28 mouse cellular contexts compared by ENCODE assay signal in genomic region chr12:76685647-76686046, GRCm38 (mm10). TPM values are rescaled to one million over a fixed set of nuclear protein-coding genes. Genes with fewer than 3 reads are reported as not detected.
DNase-seq lines count a peak whose midpoint lies in the region; ATAC-seq and TF ChIP-seq lines count a peak whose summit lies in the region.
"Had no signal": no experiment of that assay in that cellular context is flagged by ENCODE, and none has a peak within 500 bp of the region (broad histone marks: within the 10 kb centered on the region; RNA-seq: fewer than 3 reads in every experiment).

No protein-coding gene starts in this region.

- H3K27ac ChIP-seq in cerebellum, adult 2 months (ENCODE audit: insufficient read depth, low read length) = peak overlapping the region; percentile 98
- H3K27ac ChIP-seq in liver, embryonic 12.5 days = peak overlapping the region; percentile 17; the same call in 1 of the 2 replicates
- H3K27ac ChIP-seq in liver, embryonic 11.5 days (ENCODE audit: low read depth, low read length) = no peak overlapping the region
- H3K27ac ChIP-seq: embryonic facial prominence, embryonic 12.5 days; embryonic facial prominence, embryonic 15.5 days; forebrain, embryonic 10.5 days; forebrain, embryonic 13.5 days; heart, adult 2 months; heart, embryonic 15.5 days; hindbrain, embryonic 10.5 days; hindbrain, embryonic 13.5 days; intestine, embryonic 15.5 days had no signal

- peak overlapping the region; percentile 30 for H3K4me2 ChIP-seq in liver, embryonic 12.5 days
- no peak overlapping the region; the same call in 1 of the 2 replicates for H3K4me2 ChIP-seq in liver, embryonic 11.5 days
- H3K4me2 ChIP-seq: embryonic facial prominence, embryonic 12.5 days; embryonic facial prominence, embryonic 15.5 days; forebrain, embryonic 13.5 days; heart, embryonic 11.5 days; heart, embryonic 15.5 days; hindbrain, embryonic 13.5 days; intestine, embryonic 15.5 days had no signal

- H3K27me3 ChIP-seq in cerebellum, adult 2 months (ENCODE audit: control insufficient read depth, insufficient read depth, low read length) = no peaks in the 10 kb centered on the region
- no peaks in the 10 kb centered on the region for H3K27me3 ChIP-seq in liver, embryonic 12.5 days (replicated peaks)
- no peaks in the 10 kb centered on the region for H3K27me3 ChIP-seq in liver, embryonic 11.5 days (replicated peaks; ENCODE audit: control insufficient read depth, insufficient read depth, low read length)
- H3K27me3 ChIP-seq in megakaryocyte, embryonic 14.5 days (replicated peaks) = peaks cover 6% of the 10 kb centered on the region
- H3K27me3 ChIP-seq: embryonic facial prominence, embryonic 12.5 days; embryonic facial prominence, embryonic 15.5 days; forebrain, embryonic 13.5 days; heart, embryonic 15.5 days; hindbrain, embryonic 13.5 days; intestine, embryonic 15.5 days had no signal

- H3K9me3 ChIP-seq in liver, embryonic 12.5 days (replicated peaks) = no peaks in the 10 kb centered on the region
- no peaks in the 10 kb centered on the region for H3K9me3 ChIP-seq in liver, embryonic 11.5 days (ENCODE audit: control insufficient read depth, low read length)
- H3K9me3 ChIP-seq in megakaryocyte, embryonic 14.5 days = 0 out of 2 replicates have a peak, but pooled peaks cover 4% of the 10 kb centered on the region
- H3K9me3 ChIP-seq: embryonic facial prominence, embryonic 12.5 days; embryonic facial prominence, embryonic 15.5 days; forebrain, embryonic 10.5 days; forebrain, embryonic 13.5 days; G1E; heart, embryonic 15.5 days; hindbrain, embryonic 10.5 days; hindbrain, embryonic 13.5 days; intestine, embryonic 15.5 days had no signal

- H3K4me3 ChIP-seq in cerebellum, adult 2 months (replicated peaks; ENCODE audit: insufficient read depth, low read depth, low read length) = no peak overlapping the region
- no peak overlapping the region for H3K4me3 ChIP-seq in liver, embryonic 12.5 days
- no peak overlapping the region for H3K4me3 ChIP-seq in liver, embryonic 11.5 days (ENCODE audit: low read depth, low read length)
- peak overlapping the region; percentile 71 for H3K4me3 ChIP-seq in megakaryocyte, embryonic 14.5 days (replicated peaks)
- H3K4me3 ChIP-seq: embryonic facial prominence, embryonic 12.5 days; embryonic facial prominence, embryonic 15.5 days; forebrain, embryonic 10.5 days; forebrain, embryonic 13.5 days; heart, adult 2 months; heart, embryonic 15.5 days; hindbrain, embryonic 10.5 days; hindbrain, embryonic 13.5 days; intestine, embryonic 15.5 days had no signal

- DNase-seq in cerebellum, adult 2 months = no peak
- no peak for DNase-seq in cerebellum, postnatal 25 days
- DNase-seq in liver, embryonic 11.5 days (ENCODE audit: low spot score) = no peak
- DNase-seq: adrenal gland, adult 2 months; adrenal gland, postnatal 14 days; cerebellum, adult 11-12 months; cerebellum, adult 9-10 months; cerebellum, postnatal 14 days; gastrocnemius, postnatal 10 days; gastrocnemius, postnatal 36 days; heart, adult 2 months; heart, postnatal 10 days; heart, postnatal 36 days had no signal

- WGBS in cerebellum, adult 2 months = 96% methylated on average over 3 of the region's 3 CpGs
- WGBS in liver, embryonic 12.5 days (ENCODE audit: insufficient replicate concordance) = 96% methylated on average over 3 of the region's 3 CpGs
- 95% methylated on average over 3 of the region's 3 CpGs for WGBS in liver, embryonic 11.5 days

- no peak for TF ChIP-seq CTCF in cerebellum, adult 2 months (IDR thresholded peaks at IDR 0.05; ENCODE audit: borderline replicate concordance, insufficient read depth, low read depth, low read length)

- TF ChIP-seq POLR2A in cerebellum, adult 2 months (IDR thresholded peaks at IDR 0.05; ENCODE audit: borderline replicate concordance, insufficient read depth, low read length) = no peak

- H3K9ac ChIP-seq in liver, embryonic 12.5 days = 0 out of 2 replicates have a peak overlapping the region, but pooled peaks have one; percentile 5
- no peak overlapping the region for H3K9ac ChIP-seq in liver, embryonic 11.5 days (ENCODE audit: low read depth, low read length)
- H3K9ac ChIP-seq: embryonic facial prominence, embryonic 12.5 days; embryonic facial prominence, embryonic 15.5 days; forebrain, embryonic 13.5 days; heart, embryonic 15.5 days; hindbrain, embryonic 13.5 days; intestine, embryonic 15.5 days had no signal

- ATAC-seq in liver, embryonic 12.5 days = no peak
- ATAC-seq in liver, embryonic 11.5 days (replicated peaks; ENCODE audit: low FRiP score) = no peak
- no peak for ATAC-seq in megakaryocyte, adult 5-6 weeks (ENCODE audit: poor library complexity, severe bottlenecking)
- ATAC-seq: forebrain, embryonic 13.5 days; forebrain, embryonic 16.5 days; hindbrain, embryonic 16.5 days; intestine, embryonic 15.5 days had no signal

- H3K4me1 ChIP-seq in cerebellum, adult 2 months (ENCODE audit: control insufficient read depth, insufficient read depth, low read length) = peaks cover 57% of the 10 kb centered on the region
- H3K4me1 ChIP-seq in liver, embryonic 12.5 days = peaks cover 94% of the 10 kb centered on the region
- peaks cover 41% of the 10 kb centered on the region for H3K4me1 ChIP-seq in liver, embryonic 11.5 days (replicated peaks; ENCODE audit: control insufficient read depth, insufficient read depth, low read length)
- peaks cover 56% of the 10 kb centered on the region for H3K4me1 ChIP-seq in megakaryocyte, embryonic 14.5 days
- H3K4me1 ChIP-seq: embryonic facial prominence, embryonic 12.5 days; embryonic facial prominence, embryonic 15.5 days; forebrain, embryonic 13.5 days; intestine, embryonic 15.5 days had no signal

- peaks cover 69% of the 10 kb centered on the region for H3K36me3 ChIP-seq in liver, embryonic 12.5 days
- H3K36me3 ChIP-seq in liver, embryonic 11.5 days (ENCODE audit: control insufficient read depth, insufficient read depth, low read length) = peaks cover 2% of the 10 kb centered on the region; the same call in 1 of the 2 replicates
- peaks cover 3% of the 10 kb centered on the region for H3K36me3 ChIP-seq in megakaryocyte, embryonic 14.5 days (replicated peaks; ENCODE audit: low read length)
- H3K36me3 ChIP-seq: embryonic facial prominence, embryonic 12.5 days; embryonic facial prominence, embryonic 15.5 days; forebrain, embryonic 10.5 days; heart, embryonic 15.5 days; hindbrain, embryonic 10.5 days; hindbrain, embryonic 13.5 days; intestine, embryonic 15.5 days had no signal

RNA-seq across cellular contexts. Expression of gene Sptb, which starts 24.7 kb away (rescaled TPM):
- 101 and 111 TPM in 2 replicates for polyA plus RNA-seq in cerebellum, adult 2 months (2012; rRNA removed)
- polyA plus RNA-seq in liver, embryonic 12.5 days (2016; fragmentation: Nextera tagmentation; extraction: Ambion mirVana) = 83.5 and 94.6 TPM in 2 replicates
- 53.4 and 61.2 TPM in 2 replicates for polyA plus RNA-seq in liver, embryonic 11.5 days (2014; fragmentation: Nextera tagmentation; extraction: Ambion mirVana)
- polyA plus RNA-seq in megakaryocyte, embryonic 14.5 days (2012; ENCODE audit: insufficient read depth, low replicate concordance) = 23.3 and 25.7 TPM in 2 replicates
- 1.3 and 2.3 TPM in 2 replicates for total RNA-seq in megakaryocyte, adult 5-6 weeks (2015)
- 2.4 and 6.1 TPM in 2 replicates for total RNA-seq in megakaryocyte, adult 5-6 weeks (2017)
